Mouse (Mus musculus): Measurements from ENCODE around the gene Tmem229b. TPM values are rescaled to one million over a fixed set of nuclear protein-coding genes. Genes with fewer than 3 reads are reported as not detected.

Gene Tmem229b
- total RNA-seq, 2 experiments from 2014 or later: 105 to 109 TPM

DNA sequence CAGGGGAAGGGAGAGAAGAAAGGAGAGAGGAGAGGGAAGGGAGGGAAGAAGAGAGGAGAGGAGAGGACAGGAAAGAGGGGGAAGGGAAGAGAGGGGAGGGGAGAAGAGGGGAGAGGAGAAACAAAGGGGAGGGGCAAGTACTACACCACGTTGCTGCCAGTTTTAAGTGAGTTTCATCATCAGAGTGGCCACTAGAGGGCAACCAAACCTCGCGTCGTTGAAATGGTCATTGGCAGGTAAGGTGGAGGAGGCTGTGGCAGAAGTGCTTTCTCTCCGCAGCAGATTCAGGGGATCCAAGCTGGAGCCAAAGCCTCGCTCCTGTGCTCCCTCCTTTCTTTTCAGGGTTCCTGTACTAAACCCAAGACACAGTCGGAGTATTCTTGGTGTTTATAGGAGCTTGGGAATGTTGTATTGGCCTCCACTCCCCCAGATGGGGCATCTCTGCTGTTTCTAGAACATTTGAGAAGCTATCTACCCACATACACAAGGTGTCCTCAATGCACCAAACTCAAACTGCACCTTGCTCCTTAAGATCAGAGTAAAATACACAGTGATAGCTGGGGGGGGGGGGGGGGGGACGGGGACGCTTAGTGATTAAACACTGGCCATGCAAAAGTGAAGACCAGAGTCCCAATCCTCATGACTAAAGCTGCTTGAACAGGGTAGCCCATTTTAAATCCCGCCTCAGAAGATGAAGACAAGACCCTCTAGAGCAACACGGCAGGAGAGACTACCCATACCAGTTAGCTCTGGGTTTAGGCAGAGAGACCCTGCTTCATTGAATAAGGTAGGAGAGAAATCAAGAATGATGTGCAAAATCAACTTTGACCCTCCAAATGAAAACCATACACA lies 89.0 kb downstream of the Tmem229b start:
- intact Hi-C loops (cut with DNase I): loop anchor here (2.0 kb wide), 3 partner anchors 88 to 178 kb away; partner anchors contain the start of genes Pigh and Tmem229b
- DNase-seq (ENCODE audit: extremely low spot score in 1 of 2, low spot score in 2 of 2): peak; percentile 80 to 83

DNA sequence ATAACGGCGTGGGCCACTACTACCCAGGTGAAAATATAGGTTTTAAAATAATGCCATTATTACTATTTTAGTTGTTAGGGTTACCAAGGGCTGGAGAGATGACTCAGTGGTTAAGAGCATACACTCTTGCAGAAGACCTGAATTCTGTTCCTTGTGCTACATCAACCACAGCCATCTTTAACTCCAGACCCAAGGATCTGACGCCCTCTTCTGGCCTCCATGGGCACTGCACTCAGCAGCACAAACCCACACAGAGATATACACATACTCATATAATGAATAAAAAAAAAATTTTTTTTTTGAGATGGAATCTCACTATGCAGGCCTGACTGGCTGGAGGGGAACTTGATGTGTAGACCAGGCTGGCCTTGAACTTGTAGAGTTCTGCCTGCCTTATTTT lies 91.1 kb downstream of the Tmem229b start:
- intact Hi-C loops (cut with DNase I): no loop called here
- DNase-seq (ENCODE audit: extremely low spot score in 1 of 2, low spot score in 2 of 2): no peak

DNA sequence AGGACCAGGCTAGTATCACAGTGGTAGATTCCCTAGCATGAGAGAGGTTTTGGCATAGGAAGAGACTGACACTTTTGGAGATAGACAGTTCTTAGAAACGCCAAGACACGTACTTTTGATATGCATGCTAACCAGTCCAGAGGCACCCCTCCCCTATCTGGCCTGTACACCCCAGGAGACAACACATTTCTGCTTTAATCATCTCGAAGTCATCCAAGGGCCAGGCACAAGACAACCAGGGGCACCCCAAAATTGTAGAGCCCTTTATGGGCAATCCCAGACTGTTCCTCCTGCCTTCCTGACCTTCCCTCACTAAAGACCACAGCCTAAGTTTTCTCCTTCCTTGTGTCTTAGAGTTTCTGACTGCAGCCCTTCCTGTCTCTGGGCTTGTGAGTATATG lies 91.9 kb downstream of the Tmem229b start:
- intact Hi-C loops (cut with DNase I): no loop called here
- DNase-seq (ENCODE audit: extremely low spot score in 1 of 2, low spot score in 2 of 2): no peak

DNA sequence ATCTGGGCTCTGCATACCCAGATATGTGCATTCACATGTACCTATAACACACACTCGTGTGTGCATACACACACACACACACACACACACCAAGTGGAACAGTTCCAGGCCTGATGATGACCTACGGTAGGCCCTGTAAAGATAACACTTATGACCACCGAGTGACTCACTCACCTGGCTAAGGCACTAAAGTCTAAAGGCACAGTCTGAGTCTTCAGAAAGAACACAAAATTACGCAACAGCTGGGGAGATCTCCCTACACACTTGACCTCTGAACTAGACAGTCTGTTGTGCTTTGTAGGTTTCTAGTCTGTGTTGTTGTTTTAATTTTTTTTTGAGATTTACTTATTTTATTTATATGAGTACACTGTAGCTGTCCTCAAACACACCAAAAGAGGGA lies 93.0 kb downstream of the Tmem229b start:
- intact Hi-C loops (cut with DNase I): no loop called here
- no peak for DNase-seq (ENCODE audit: extremely low spot score in 1 of 2, low spot score in 2 of 2)

Other genes with a start within 250 kb of the Tmem229b start
- gene Atp6v1d, start 146.0 kb downstream of the Tmem229b start, total RNA-seq (2021): 100 to 1,000 TPM; 202 to 210 TPM
- 10 to 100 TPM; 62.6 to 64.2 TPM for gene Eif2s1, start 145.8 kb downstream of the Tmem229b start, total RNA-seq (2021)
- gene Plek2, start 100.7 kb downstream of the Tmem229b start, total RNA-seq (2021): under 1 TPM; 0.45 to 0.64 TPM
- 1 to 10 TPM; 3.2 to 3.3 TPM for gene Plekhh1, start 21.5 kb upstream of the Tmem229b start, total RNA-seq (2021)
- 10 to 100 TPM in 1 of 2 experiments, 1 to 10 TPM in 1; 9.0 to 10.8 TPM for gene Pigh, start 82.0 kb upstream of the Tmem229b start, total RNA-seq (2021)
- 10 to 100 TPM; 10.0 to 10.3 TPM for gene Arg2, start 123.2 kb upstream of the Tmem229b start, total RNA-seq (2021)
- 100 to 1,000 TPM; 186 to 187 TPM for gene Vti1b, start 165.0 kb upstream of the Tmem229b start, total RNA-seq (2021)
- gene Rdh11, start 184.7 kb upstream of the Tmem229b start, total RNA-seq (2021): 10 to 100 TPM; 32.1 to 34.3 TPM
- 1 to 10 TPM in 1 of 2 experiments, under 1 TPM in 1; 0.86 to 1.5 TPM for gene Rdh12, start 201.3 kb upstream of the Tmem229b start, total RNA-seq (2021)